Mouse (Mus musculus) lung, postnatal 0 days (tissue): ENCODE measurements around the gene Cracr2b.

Experiments
- CTCF ChIP-seq: IDR thresholded peaks from 2 replicates; pipeline ENCODE4 v1.5.1; 2016; ENCODE audit warnings: antibody characterized with exemption, mild to moderate bottlenecking
- EP300 ChIP-seq: IDR thresholded peaks from 2 replicates; pipeline ENCODE4 v1.6.1; 2016; ENCODE audit warnings: antibody characterized with exemption, mild to moderate bottlenecking, control low read depth

GRCm38 (mm10) chr7:141429310-141429709 is 31.6 kb upstream of the Cracr2b start, which contains the start of gene Cend1:
- no peak for TF ChIP-seq EP300
- TF ChIP-seq CTCF, result no peak
